Mouse (Mus musculus) gastrocnemius, adult 8-10 months (tissue): ENCODE data around the gene Ccdc57. TPM values are rescaled to one million over a fixed set of nuclear protein-coding genes. Genes with fewer than 3 reads are reported as not detected.
"Not testable (repeated sequence)": the region's sequence is repeated elsewhere in the genome, so short reads cannot be mapped to it uniquely, and the experiment has no call there.

Experiments used
- DNase-seq, 2 experiments: peaks; one replicate each; pipeline ENCODE4 v3.0.0; 2022; ENCODE audit warnings: low spot score in 2 of 2
- total RNA-seq, 4 experiments: library from RNA; stranded (reverse); gene quantifications; 2 replicates each; pipeline ENCODE4 v1.2.4; 2022

Gene Ccdc57
- total RNA-seq, 4 experiments from 2014 or later: 2.3 to 5.4 (median 3.6) TPM

GRCm38 (mm10) chr11:120903159-120903850, 29.4 kb downstream of the Ccdc57 start:
- DNase-seq: no peak

GRCm38 (mm10) chr11:120902487-120903142, 30.1 kb downstream of the Ccdc57 start:
- no peak for DNase-seq

- DNase-seq: no peak
Observed at GRCm38 (mm10) chr11:120901729-120902486, 30.8 kb downstream of the Ccdc57 start.

- DNase-seq: no peak
Observed at GRCm38 (mm10) chr11:120900276-120901244, 32.1 kb downstream of the Ccdc57 start.

- DNase-seq: no peak
Observed at GRCm38 (mm10) chr11:120898114-120898548, 34.5 kb downstream of the Ccdc57 start.

GRCm38 (mm10) chr11:120895441-120895840, 37.2 kb downstream of the Ccdc57 start:
- no peak for DNase-seq

- no peak for DNase-seq
Observed at GRCm38 (mm10) chr11:120894397-120894796, 38.3 kb downstream of the Ccdc57 start.

- no peak for DNase-seq
Observed at GRCm38 (mm10) chr11:120889216-120889615, 43.5 kb downstream of the Ccdc57 start.

GRCm38 (mm10) chr11:120888718-120889117, 44.0 kb downstream of the Ccdc57 start:
- DNase-seq: peak; percentile 64 to 71

- no peak for DNase-seq
Observed at GRCm38 (mm10) chr11:120887502-120887901, 45.2 kb downstream of the Ccdc57 start.

- no peak for DNase-seq
Observed at GRCm38 (mm10) chr11:120886462-120886861, 46.2 kb downstream of the Ccdc57 start.

GRCm38 (mm10) chr11:120883601-120884000, 49.1 kb downstream of the Ccdc57 start:
- DNase-seq: no peak

- no peak for DNase-seq
Observed at GRCm38 (mm10) chr11:120882931-120883330, 49.7 kb downstream of the Ccdc57 start.

- DNase-seq: peak; percentile 27 to 41
Observed at GRCm38 (mm10) chr11:120873206-120873605, 59.5 kb downstream of the Ccdc57 start.

GRCm38 (mm10) chr11:120871521-120871920, 61.2 kb downstream of the Ccdc57 start:
- no peak for DNase-seq

- DNase-seq: no peak
Observed at GRCm38 (mm10) chr11:120865816-120866215, 66.9 kb downstream of the Ccdc57 start.

GRCm38 (mm10) chr11:120862819-120863218, 69.9 kb downstream of the Ccdc57 start:
- DNase-seq: no peak

GRCm38 (mm10) chr11:120855938-120856337, 76.7 kb downstream of the Ccdc57 start:
- DNase-seq: not testable (repeated sequence)

GRCm38 (mm10) chr11:120853788-120854187, 78.9 kb downstream of the Ccdc57 start:
- DNase-seq: no peak

- DNase-seq: no peak
Observed at GRCm38 (mm10) chr11:120853158-120853557, 79.5 kb downstream of the Ccdc57 start.
